Mouse (Mus musculus): ENCODE data around the gene Rnf5.

Rnf5 gene

DNA sequence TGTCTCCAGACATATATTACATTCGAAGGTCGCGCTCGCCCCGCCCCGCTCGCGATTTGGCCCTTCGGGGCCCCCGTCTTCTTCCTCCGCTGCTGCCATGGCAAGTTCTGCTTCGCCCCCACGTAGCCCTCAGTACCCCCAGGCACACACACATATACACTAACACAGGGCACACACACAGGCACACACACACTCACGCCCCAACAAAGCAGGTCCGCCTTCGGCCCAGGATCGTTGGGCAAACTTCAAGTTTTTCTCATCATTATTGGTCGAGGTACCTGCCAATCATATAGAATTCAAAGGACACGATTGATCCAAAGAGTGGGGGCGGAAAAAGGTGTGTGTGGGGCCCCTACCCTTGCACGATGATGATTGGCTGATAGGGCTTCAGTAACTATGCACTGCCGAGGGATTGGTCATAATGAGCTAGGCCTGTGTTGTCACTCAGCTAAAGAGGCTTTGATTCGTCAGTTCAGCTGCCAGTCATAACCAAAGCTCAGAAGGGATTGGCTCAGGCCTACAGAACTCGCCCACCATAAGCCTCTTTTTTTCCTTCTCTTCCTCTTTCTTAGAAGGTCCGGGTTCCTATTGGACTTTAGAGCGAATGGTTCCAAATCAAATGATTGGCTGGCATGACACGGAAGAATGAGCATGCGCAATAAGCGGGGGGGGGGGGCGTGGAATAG, at the start of gene Rnf5:
TSS of gene Rnf5 (minus strand) at position 316 of the 686 bp plus-strand sequence.
- TF ChIP-seq GATA4 (IDR thresholded peaks at IDR 0.05; ENCODE audit: insufficient replicate concordance, low read length), result no peak

GRCm38 (mm10) chr17:34652985-34653384, 49.5 kb upstream of the Rnf5 start:
- no peak for TF ChIP-seq GATA4 (IDR thresholded peaks at IDR 0.05; ENCODE audit: insufficient replicate concordance, low read length)

DNA sequence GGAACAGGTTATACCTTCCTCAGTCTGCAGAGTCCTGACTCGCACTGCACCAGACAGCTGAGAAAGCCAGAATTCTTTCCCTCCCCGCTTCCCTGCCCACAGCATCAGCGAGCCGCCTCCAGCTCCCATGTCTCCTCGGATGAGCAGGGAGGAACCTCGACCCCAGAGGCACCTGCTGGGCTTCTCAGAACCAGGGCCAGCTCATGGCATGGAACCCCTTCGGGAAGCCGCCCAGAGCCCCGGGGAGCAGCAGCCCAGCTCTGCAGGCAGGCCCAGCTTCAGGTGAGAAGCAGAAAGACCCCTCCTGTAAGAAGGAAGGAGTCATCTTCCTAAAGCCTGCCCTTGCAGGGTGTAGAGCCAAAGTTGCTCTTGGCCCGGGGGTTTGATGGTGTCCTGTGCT, 49.1 kb upstream of the Rnf5 start:
- no peak for TF ChIP-seq GATA4 (IDR thresholded peaks at IDR 0.05; ENCODE audit: insufficient replicate concordance, low read length)

DNA sequence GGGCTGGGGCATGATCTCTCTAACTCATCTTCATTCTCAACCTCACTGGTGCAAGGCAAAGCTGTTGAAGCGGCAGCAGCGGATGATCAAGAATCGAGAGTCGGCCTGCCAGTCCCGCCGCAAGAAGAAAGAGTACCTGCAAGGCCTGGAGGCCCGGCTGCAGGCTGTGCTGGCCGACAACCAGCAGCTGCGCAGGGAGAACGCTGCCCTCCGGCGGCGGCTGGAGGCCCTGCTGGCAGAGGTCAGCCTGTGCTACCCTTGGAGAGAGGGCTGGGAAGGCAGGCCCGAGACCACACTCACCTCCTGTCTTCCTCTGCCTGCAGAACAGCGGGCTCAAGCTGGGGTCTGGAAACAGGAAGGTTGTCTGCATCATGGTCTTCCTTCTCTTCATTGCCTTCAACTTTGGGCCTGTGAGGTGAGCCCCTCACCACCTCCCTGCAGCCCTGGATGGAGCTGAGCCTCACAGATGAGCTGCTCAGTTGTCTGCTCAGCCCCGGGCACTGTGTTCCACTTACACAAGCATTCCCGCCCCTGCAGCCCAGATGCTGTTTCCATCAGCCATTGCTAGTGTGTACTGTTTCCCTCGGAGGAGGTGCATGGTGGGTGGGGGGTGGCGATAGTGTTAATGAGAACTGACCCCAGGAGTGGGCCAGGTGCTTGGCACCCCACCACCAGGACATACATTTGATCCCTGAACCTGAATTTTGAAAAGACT, 48.2 kb upstream of the Rnf5 start:
- TF ChIP-seq GATA4 (IDR thresholded peaks at IDR 0.05; ENCODE audit: insufficient replicate concordance, low read length), result no peak

DNA sequence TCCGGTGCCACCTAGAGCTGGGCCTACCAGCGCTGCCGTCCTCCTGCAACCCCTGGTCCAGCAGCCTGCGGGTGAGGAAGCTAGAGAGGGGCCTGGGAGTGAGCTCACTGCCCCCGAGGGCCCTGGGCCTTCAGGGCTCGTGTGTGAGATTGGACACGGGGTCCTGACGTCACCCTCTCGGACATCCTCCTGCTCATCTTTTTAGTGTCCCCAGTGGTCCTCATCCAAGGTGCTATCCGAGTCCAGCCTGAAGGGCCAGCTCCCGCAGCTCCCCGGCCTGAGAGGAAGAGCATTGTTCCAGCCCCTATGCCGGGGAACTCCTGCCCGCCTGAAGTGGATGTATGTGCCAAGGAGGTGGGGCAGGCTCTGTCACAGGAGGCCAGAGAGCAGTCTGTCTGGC, 47.3 kb upstream of the Rnf5 start:
- no peak for TF ChIP-seq GATA4 (IDR thresholded peaks at IDR 0.05; ENCODE audit: insufficient replicate concordance, low read length)

- TF ChIP-seq GATA4 (IDR thresholded peaks at IDR 0.05; ENCODE audit: insufficient replicate concordance, low read length), result no peak
These were observed 45.8 kb upstream of the Rnf5 start for GRCm38 (mm10) chr17:34649106-34649864.

DNA sequence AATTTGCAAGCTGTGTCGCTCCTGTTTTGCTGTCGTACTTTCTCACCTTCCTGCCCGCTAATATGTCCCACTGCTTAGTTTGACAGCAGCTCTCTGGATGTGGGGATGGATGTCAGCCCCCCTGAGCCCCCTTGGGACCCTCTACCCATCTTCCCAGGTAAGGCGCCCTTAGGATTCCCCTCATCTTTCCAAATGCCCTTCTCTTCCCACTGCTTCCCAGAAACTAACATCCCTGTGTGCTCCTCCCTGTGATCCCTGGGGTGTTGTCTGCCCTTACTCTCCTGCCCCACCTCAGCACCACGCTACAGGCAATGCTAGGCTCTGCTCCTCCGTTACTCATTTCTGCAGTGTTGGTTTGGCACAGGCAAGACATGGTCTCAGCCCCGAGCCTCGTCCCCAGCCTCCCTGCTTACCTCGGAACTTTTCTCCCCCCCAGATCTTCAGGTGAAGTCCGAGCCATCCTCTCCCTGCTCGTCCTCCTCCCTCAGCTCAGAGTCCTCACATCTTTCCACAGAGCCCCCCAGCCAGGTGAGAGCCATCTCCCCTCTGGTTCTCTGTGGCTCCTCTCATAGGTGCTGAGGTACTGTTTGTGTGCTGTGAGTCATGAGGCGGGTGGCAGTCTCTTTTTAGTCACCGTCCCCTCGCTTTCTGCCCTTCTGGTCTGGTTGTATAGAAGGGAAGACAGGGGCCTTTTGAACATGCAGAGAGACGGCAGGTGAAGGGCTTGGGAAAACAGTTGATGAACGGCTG, 44.8 kb upstream of the Rnf5 start:
- no peak for TF ChIP-seq GATA4 (IDR thresholded peaks at IDR 0.05; ENCODE audit: insufficient replicate concordance, low read length)

DNA sequence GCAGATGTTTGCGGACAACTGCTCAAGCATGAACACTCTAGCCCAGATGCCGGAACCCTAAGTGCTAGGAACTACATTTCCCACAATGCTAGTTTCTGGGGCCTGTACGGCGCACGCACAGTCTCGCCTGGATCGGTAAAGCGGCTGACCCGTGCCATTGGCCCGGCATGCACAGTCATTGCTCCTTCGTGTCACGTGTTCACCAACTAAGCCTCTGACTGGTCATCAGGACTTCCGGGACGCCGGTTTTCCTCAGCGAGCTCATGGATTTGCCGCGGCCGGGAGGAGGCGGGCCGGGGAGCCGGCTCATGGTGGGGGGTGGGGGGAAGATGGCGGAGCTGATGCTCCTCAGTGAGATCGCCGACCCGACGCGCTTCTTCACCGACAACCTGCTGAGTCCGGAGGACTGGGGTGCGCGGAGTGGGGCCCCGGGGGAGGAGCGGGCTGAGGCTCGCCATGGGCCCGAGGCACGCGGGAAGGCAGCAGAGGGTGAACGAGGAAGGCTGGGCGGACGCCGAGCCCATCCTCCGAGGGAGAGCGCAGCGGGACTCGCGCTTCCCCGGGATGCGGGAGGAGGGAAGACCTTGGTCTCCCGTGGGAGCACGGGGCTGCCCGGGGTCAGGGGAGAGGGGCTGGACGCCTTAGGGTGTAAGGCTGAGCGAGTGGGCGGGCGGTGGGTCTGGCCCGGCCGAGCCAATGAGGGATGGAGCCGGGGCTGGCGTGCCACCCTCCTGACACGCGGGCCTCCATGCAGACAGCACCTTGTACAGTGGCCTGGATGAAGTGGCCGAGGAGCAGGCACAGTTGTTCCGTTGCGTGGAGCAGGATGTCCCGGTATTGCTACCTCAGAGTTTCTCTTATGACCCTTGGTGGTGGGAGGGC, 43.7 kb upstream of the Rnf5 start, which contains the start of gene Atf6b:
TSS of gene Atf6b (plus strand) at position 241 of the 882 bp plus-strand sequence.
- no peak; the same call in 1 of the 2 replicates for TF ChIP-seq GATA4 (IDR thresholded peaks at IDR 0.05; ENCODE audit: insufficient replicate concordance, low read length)

DNA sequence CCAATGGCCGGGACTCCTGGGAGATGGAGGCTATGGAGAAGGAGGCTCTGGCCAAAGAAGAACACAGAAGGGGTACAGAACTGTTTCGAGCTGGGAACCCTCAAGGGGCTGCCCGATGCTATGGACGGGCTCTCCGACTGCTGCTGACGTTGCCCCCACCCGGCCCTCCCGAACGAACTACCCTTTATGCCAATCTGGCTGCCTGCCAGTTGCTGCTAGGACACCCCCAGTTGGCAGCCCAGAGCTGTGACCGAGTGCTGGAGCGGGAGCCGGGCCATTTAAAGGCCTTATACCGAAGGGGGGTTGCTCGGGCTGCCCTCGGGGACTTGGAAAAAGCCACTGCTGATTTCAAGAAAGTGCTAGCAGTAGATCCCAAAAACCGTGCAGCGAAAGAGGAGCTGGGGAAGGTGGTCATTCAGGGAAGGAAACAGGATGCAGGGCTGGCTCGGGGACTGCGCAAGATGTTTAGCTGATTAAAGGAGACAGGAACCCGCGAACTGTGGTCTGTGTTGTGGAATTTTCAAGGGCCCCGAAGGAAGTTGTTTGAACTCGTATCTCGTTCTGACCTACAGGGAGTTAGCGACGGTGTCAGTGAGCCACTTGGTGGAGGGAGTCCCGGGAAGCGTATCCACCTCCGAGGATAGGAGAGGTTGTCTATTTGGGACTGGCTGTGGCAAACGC, 42.5 kb upstream of the Rnf5 start:
- TF ChIP-seq GATA4 (IDR thresholded peaks at IDR 0.05; ENCODE audit: insufficient replicate concordance, low read length), result no peak

DNA sequence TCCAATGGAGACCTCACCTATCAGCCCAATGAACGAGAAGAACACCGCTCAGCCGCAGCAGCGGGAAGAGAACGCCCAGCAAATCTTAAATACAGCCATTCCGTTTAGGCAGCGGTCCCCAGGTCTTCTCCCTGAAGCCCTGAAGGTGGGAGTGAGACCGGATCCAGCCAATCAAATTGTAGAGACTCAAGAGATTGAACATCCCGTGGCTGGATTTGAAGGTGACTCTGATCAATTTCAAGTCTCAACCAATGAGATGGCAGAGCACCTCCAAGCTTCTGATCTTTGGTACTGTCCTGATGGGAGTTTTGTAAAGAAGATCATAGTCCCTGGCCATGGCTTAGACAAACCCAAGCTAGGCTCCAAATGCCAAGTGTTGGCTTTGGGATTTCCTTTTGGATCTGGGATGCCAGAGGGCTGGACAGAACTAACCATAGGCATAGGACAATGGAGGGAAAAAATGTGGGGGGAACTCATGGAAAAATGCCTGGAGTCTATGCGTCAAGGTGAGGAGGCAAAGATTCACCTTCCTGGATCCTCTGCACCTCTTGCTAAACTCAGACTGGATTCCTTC, 41.9 kb upstream of the Rnf5 start:
- TF ChIP-seq GATA4 (IDR thresholded peaks at IDR 0.05; ENCODE audit: insufficient replicate concordance, low read length), result no peak

- no peak for TF ChIP-seq GATA4 (IDR thresholded peaks at IDR 0.05; ENCODE audit: insufficient replicate concordance, low read length)
These were observed 41.1 kb upstream of the Rnf5 start, which contains the start of gene Fkbpl for GRCm38 (mm10) chr17:34644608-34645007. Gene Fkbpl, plus strand, starts transcription at chr17:34644764.

DNA sequence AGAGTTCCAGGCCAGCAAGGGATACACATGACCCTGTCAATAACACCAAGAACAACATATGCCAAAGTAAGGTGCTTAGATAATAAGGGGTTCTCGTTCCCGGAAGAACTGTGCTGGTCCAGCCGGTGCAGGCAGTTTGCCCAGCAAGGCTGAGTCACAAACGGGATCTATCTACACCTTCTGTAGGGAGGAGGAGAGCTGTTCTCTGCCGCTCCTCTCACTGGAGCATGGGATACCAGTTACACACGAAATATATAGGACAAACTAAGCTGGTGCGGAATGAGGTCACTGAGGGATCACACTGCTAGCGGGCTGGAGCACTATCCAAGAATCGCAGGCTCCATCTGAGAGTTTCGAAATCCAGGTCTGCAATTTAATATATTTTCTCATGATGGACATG, 40.5 kb upstream of the Rnf5 start:
- no peak for TF ChIP-seq GATA4 (IDR thresholded peaks at IDR 0.05; ENCODE audit: insufficient replicate concordance, low read length)

DNA sequence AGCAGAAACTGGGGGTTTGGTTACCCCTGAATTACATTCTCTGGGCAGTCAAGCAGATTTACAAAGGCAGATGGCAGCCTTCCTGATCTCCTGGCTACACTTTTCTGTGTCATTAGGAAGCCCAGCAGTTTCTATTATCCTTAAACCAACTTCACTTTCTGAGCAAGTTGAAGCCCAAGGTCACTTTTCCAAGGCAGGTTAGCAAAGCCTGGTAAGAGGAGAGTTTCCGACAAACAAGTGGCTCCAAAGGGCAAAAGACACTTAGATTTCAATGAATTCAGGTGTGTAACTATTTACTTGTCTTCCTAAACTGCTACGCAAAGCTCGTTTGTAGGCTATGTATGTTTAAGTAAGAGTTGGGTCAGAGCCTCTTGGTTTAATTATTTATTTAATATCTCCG, 39.9 kb upstream of the Rnf5 start:
- TF ChIP-seq GATA4 (IDR thresholded peaks at IDR 0.05; ENCODE audit: insufficient replicate concordance, low read length), result no peak
